Comparison of ENCODE assay signal across 10 mouse cellular contexts in the genomic region with DNA sequence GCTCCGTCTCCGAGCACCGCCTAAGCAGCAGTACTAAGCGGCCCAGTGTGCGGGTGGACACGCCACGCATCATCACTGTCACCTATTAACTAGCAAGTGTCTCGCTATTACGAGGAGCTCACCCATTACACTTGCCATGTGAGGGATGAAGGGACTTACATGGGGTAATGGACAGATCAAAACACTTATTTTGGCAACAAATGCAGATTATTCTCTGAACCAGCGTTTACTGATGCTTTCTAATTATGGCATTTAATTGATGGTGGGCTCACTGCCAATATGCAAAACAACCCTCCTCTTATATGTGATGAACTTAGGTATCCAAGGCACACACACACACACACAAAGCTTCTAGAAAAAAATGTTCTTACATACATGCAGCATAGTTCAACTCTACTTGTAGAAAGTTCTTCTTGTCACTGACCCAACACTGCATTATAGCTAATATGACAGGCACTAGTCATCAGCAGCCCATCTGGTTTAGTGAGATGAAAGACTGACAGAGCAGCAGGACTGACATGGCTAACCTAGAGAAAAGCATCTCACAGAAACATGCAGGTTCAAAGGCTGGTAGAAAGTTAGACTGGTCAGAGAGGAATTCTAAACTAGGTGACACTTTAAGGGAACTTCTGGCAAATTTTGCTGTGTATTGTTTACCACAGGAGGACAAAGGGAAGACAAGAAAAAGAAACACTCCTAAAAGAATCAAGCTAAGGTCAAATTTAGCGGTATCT. TPM values are rescaled to one million over a fixed set of nuclear protein-coding genes. Genes with fewer than 3 reads are reported as not detected.
DNase-seq lines count a peak whose midpoint lies in the region; ATAC-seq and TF ChIP-seq lines count a peak whose summit lies in the region.
"Had no signal": no experiment of that assay in that cellular context is flagged by ENCODE, and none has a peak within 500 bp of the region (broad histone marks: within the 10 kb centered on the region; RNA-seq: fewer than 3 reads in every experiment).

No protein-coding gene starts in this region.

- H3K9me3 ChIP-seq in lung, embryonic 14.5 days (ENCODE audit: low read depth, low read length), result no peaks in the 10 kb centered on the region
- no peaks in the 10 kb centered on the region for H3K9me3 ChIP-seq in forebrain, embryonic 11.5 days (ENCODE audit: control insufficient read depth, low read length)
- no peaks in the 10 kb centered on the region for H3K9me3 ChIP-seq in limb, embryonic 11.5 days (ENCODE audit: control insufficient read depth, low read length)
- H3K9me3 ChIP-seq in neural tube, embryonic 14.5 days (ENCODE audit: control insufficient read depth, low read length), result no peaks in the 10 kb centered on the region

- no peak for ATAC-seq in lung, embryonic 14.5 days (ENCODE audit: insufficient read depth)
- ATAC-seq in forebrain, embryonic 11.5 days (replicated peaks; ENCODE audit: low FRiP score), result no peak
- no peak for ATAC-seq in limb, embryonic 11.5 days (ENCODE audit: insufficient number of reproducible peaks, low FRiP score, low TSS enrichment, low read depth)
- no peak for ATAC-seq in neural tube, embryonic 14.5 days (ENCODE audit: low read depth)

- no peak for TF ChIP-seq POLR2A in lung, adult 2 months (IDR thresholded peaks at IDR 0.05; ENCODE audit: borderline replicate concordance, extremely low read depth, low read depth, low read length)

- peak overlapping the region; percentile 87 for H3K4me2 ChIP-seq in lung, embryonic 14.5 days
- H3K4me2 ChIP-seq in forebrain, embryonic 11.5 days (ENCODE audit: low read depth, low read length, severe bottlenecking), result peak overlapping the region; percentile 93
- H3K4me2 ChIP-seq in limb, embryonic 11.5 days (ENCODE audit: low read depth, severe bottlenecking), result peak overlapping the region; percentile 79; the same call in 1 of the 2 replicates
- peak overlapping the region; percentile 59 for H3K4me2 ChIP-seq in neural tube, embryonic 14.5 days (ENCODE audit: low read depth, low read length)

- no peak for DNase-seq in lung, embryonic 14.5 days
- no peak for DNase-seq in lung, adult 2 months
- DNase-seq in forebrain, embryonic 11.5 days (ENCODE audit: low spot score), result no peak
- no peak for DNase-seq in limb, embryonic 11.5 days (ENCODE audit: low spot score)
- DNase-seq in frontal cortex, postnatal 10 days (ENCODE audit: low spot score in 2 of 2), result no peak
- no peak for DNase-seq in right cerebral cortex, adult 18-20 months
- DNase-seq in kidney, postnatal 14 days, result no peak
- DNase-seq: lung, postnatal 14 days; thymus, postnatal 25 days had no signal

- peak overlapping the region; percentile 100; the same call in 1 of the 2 replicates for H3K4me3 ChIP-seq in lung, embryonic 14.5 days (ENCODE audit: low read depth, low read length)
- H3K4me3 ChIP-seq in lung, adult 2 months (replicated peaks; ENCODE audit: extremely low read depth, low read depth, low read length), result no peak overlapping the region
- peak overlapping the region; percentile 100 for H3K4me3 ChIP-seq in forebrain, embryonic 11.5 days (ENCODE audit: low read depth, low read length)
- no peak overlapping the region for H3K4me3 ChIP-seq in limb, embryonic 11.5 days (ENCODE audit: low read depth, low read length)
- 0 out of 2 replicates have a peak overlapping the region, but pooled peaks have one; percentile 1 for H3K4me3 ChIP-seq in neural tube, embryonic 14.5 days (ENCODE audit: low read depth, low read length)

- H3K36me3 ChIP-seq in lung, embryonic 14.5 days (ENCODE audit: insufficient read depth), result no peaks in the 10 kb centered on the region
- H3K36me3 ChIP-seq in forebrain, embryonic 11.5 days (ENCODE audit: control insufficient read depth, insufficient read depth, low read length), result no peaks in the 10 kb centered on the region
- no peaks in the 10 kb centered on the region for H3K36me3 ChIP-seq in limb, embryonic 11.5 days (ENCODE audit: control insufficient read depth, insufficient read depth, low read length)
- H3K36me3 ChIP-seq in neural tube, embryonic 14.5 days (ENCODE audit: control insufficient read depth, insufficient read depth, low read length), result no peaks in the 10 kb centered on the region

- H3K9ac ChIP-seq in lung, embryonic 14.5 days, result peak overlapping the region; percentile 100; the same call in 1 of the 2 replicates
- H3K9ac ChIP-seq in forebrain, embryonic 11.5 days (ENCODE audit: low read length), result peak overlapping the region; percentile 99
- no peak overlapping the region for H3K9ac ChIP-seq in limb, embryonic 11.5 days (ENCODE audit: low read length)
- no peak overlapping the region for H3K9ac ChIP-seq in neural tube, embryonic 14.5 days (replicated peaks; ENCODE audit: low read depth, low read length)

- WGBS in lung, embryonic 14.5 days, result 64% methylated on average over 11 of the region's 11 CpGs
- WGBS in lung, adult 2 months, result 70% methylated on average over 11 of the region's 11 CpGs
- 43% methylated on average over 11 of the region's 11 CpGs for WGBS in forebrain, embryonic 11.5 days
- WGBS in limb, embryonic 11.5 days, result 87% methylated on average over 11 of the region's 11 CpGs
- 20% methylated on average over 11 of the region's 11 CpGs for WGBS in neural tube, embryonic 14.5 days

- peaks cover 17% of the 10 kb centered on the region for H3K4me1 ChIP-seq in lung, embryonic 14.5 days (ENCODE audit: insufficient read depth)
- H3K4me1 ChIP-seq in lung, adult 2 months (ENCODE audit: control insufficient read depth, insufficient read depth, low read length), result peaks cover 28% of the 10 kb centered on the region
- peaks cover 19% of the 10 kb centered on the region for H3K4me1 ChIP-seq in forebrain, embryonic 11.5 days (replicated peaks; ENCODE audit: control insufficient read depth, insufficient read depth, low read length)
- H3K4me1 ChIP-seq in limb, embryonic 11.5 days (ENCODE audit: control insufficient read depth, insufficient read depth, low read length), result peaks cover 13% of the 10 kb centered on the region
- H3K4me1 ChIP-seq in neural tube, embryonic 14.5 days (ENCODE audit: control insufficient read depth, insufficient read depth, low read length), result peaks cover 31% of the 10 kb centered on the region

- H3K27me3 ChIP-seq in lung, embryonic 14.5 days (ENCODE audit: insufficient read depth, low read length), result no peaks in the 10 kb centered on the region
- H3K27me3 ChIP-seq in forebrain, embryonic 11.5 days (ENCODE audit: control insufficient read depth, insufficient read depth, low read length), result no peaks in the 10 kb centered on the region
- no peaks in the 10 kb centered on the region for H3K27me3 ChIP-seq in limb, embryonic 11.5 days (ENCODE audit: control insufficient read depth, insufficient read depth, low read length)
- H3K27me3 ChIP-seq in neural tube, embryonic 14.5 days (ENCODE audit: control insufficient read depth, insufficient read depth, low read length), result no peaks in the 10 kb centered on the region

- no peak for TF ChIP-seq CTCF in lung, embryonic 14.5 days (IDR thresholded peaks at IDR 0.05; ENCODE audit: low read depth)
- TF ChIP-seq CTCF in lung, adult 2 months (IDR thresholded peaks at IDR 0.05; ENCODE audit: insufficient read depth, low read length), result no peak

- H3K27ac ChIP-seq in lung, embryonic 14.5 days (ENCODE audit: low read depth), result no peak overlapping the region
- peak overlapping the region; percentile 33; the same call in 1 of the 2 replicates for H3K27ac ChIP-seq in forebrain, embryonic 11.5 days (ENCODE audit: low read depth, low read length)
- H3K27ac ChIP-seq in limb, embryonic 11.5 days (replicated peaks; ENCODE audit: low read depth, low read length), result no peak overlapping the region
- H3K27ac ChIP-seq in neural tube, embryonic 14.5 days (ENCODE audit: low read depth, low read length), result no peak overlapping the region

RNA-seq across cellular contexts. Expression of gene Ankrd11, which starts 2.5 kb away (rescaled TPM):
- polyA plus RNA-seq in lung, embryonic 14.5 days (2014; fragmentation: Nextera tagmentation; extraction: Ambion mirVana), result 87.5 and 94.6 TPM in 2 replicates
- polyA plus RNA-seq in lung, adult 2 months (2012; rRNA removed), result 48.7 and 67.5 TPM in 2 replicates
- polyA plus RNA-seq in forebrain, embryonic 11.5 days (2014; fragmentation: Nextera tagmentation; extraction: Ambion mirVana), result 94.4 and 95.0 TPM in 2 replicates
- polyA plus RNA-seq in limb, embryonic 11.5 days (2014; fragmentation: Nextera tagmentation; extraction: Ambion mirVana), result 84.6 and 98.3 TPM in 2 replicates
- 43.8 and 46.5 TPM in 2 replicates for polyA plus RNA-seq in neural tube, embryonic 14.5 days (2014; fragmentation: Nextera tagmentation; extraction: Ambion mirVana)

RNA-seq across cellular contexts. Expression of gene Spg7, which starts 23.2 kb away (rescaled TPM):
- polyA plus RNA-seq in lung, embryonic 14.5 days (2014; fragmentation: Nextera tagmentation; extraction: Ambion mirVana), result 44.5 and 45.0 TPM in 2 replicates
- polyA plus RNA-seq in lung, adult 2 months (2012; rRNA removed), result 71.1 and 85.5 TPM in 2 replicates
- polyA plus RNA-seq in forebrain, embryonic 11.5 days (2014; fragmentation: Nextera tagmentation; extraction: Ambion mirVana), result 43.5 and 52.6 TPM in 2 replicates
- 45.0 and 45.4 TPM in 2 replicates for polyA plus RNA-seq in limb, embryonic 11.5 days (2014; fragmentation: Nextera tagmentation; extraction: Ambion mirVana)
- 43.4 and 49.1 TPM in 2 replicates for polyA plus RNA-seq in neural tube, embryonic 14.5 days (2014; fragmentation: Nextera tagmentation; extraction: Ambion mirVana)

Comparison
In these comparisons a context has a peak if more than half of its experiments do, and no peak if none do; other contexts are left out.
1. H3K4me3 ChIP-seq: peak in lung, embryonic 14.5 days (single experiment), forebrain, embryonic 11.5 days (single experiment) and neural tube, embryonic 14.5 days (single experiment); none in lung, adult 2 months (single experiment) and limb, embryonic 11.5 days (single experiment).
2. H3K9ac ChIP-seq: peak in lung, embryonic 14.5 days (single experiment) and forebrain, embryonic 11.5 days (single experiment); none in limb, embryonic 11.5 days (single experiment) and neural tube, embryonic 14.5 days (single experiment).
3. Peak in every context shown above with its lines, with median percentiles within 50 percentile points of each other: H3K4me2 ChIP-seq.